Mouse (Mus musculus) right cerebral cortex, postnatal 10 days (tissue): Measurements from ENCODE around the gene Ubxn11.

ENCODE experiments used
- DNase-seq, 2 experiments: peaks; one replicate each; pipeline ENCODE4 v3.0.0; 2021; ENCODE audit warnings: low spot score in 2 of 2

Ubxn11 gene

GRCm38 (mm10) chr4:134090521-134091224, 11.7 kb upstream of the Ubxn11 start:
- no peak for DNase-seq

GRCm38 (mm10) chr4:134091225-134091529, 11.2 kb upstream of the Ubxn11 start:
- no peak for DNase-seq

DNA sequence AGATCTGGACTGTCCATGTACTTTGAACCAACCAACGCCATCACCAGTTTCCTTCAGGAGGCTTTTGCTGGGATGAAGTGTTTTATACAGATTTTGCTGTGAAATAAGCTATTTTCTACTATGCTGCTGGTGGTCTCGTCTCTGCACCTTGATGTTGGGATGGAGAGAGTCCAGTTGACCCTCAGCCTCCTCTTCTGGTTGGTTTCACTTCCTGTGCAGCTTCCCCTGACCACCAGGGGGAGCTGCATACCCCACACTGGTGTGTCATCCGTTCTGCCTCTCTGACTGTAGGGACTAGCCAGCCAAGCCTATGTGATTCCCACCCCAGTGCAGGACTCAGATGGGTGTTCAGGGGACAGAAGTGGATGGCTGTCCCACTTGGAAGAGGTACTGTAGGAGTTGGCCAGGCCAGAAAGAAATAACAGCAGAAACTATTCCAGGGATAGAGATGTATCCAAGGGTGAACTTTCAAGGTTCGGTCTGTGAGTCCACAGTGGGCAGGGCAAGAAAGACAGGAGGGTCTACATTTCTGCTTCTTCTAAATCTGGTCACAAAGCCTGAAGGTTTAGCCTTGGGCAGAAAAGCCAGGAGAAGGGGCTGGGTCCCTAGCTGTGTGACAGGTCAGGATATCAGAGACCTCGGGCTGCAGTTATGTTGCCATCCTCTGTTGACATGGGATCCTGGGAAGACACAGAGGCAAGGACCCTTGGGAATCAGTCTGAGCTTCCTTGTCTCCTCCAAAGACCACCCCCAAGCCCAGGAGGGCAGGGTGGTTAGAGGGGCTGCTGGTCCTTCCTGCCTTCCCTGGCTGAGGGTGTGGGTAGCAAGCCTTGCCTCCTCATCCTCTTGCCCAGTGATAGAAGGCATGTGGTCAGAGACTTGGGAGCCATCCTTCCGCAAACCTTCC, 9.7 kb upstream of the Ubxn11 start:
- DNase-seq = peak in 1 of 2 experiments; percentile 54

GRCm38 (mm10) chr4:134094004-134094564, 8.3 kb upstream of the Ubxn11 start:
- DNase-seq = no peak

- no peak for DNase-seq
Observed at GRCm38 (mm10) chr4:134094923-134095547, 7.3 kb upstream of the Ubxn11 start, which contains the start of gene Cd52. Gene Cd52 (minus strand): TSS chr4:134095082.

- DNase-seq = no peak
Observed at GRCm38 (mm10) chr4:134096120-134096519, 6.2 kb upstream of the Ubxn11 start.

DNA sequence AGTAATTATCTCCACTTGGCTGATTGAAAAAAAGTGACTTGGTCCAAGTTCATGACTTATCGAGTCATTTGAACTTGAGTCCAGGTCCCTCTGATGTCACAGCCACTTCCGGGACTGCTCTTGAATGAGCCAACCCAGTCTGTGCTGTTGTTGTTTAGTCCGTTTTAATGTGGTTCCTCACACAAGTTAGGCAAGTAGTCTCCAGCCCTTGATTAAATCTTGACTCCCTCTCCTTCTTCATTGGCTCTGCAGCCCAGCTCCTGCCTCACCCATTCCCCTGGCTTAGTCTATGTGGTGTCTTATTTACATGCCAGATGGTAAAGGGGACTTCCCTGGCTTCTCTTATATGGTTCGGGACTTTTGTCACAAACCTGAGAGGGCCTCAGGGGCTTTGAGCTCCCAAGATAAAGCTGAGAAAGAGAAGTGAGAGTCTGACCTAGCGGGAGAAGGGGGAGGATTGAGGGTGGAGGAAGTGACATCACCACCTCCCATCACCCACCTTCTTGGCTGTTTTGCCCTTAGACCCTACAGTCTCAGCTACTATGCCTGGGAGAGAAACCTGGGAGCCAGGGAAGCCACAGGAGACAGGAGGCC, 5.3 kb upstream of the Ubxn11 start:
- no peak for DNase-seq

DNA sequence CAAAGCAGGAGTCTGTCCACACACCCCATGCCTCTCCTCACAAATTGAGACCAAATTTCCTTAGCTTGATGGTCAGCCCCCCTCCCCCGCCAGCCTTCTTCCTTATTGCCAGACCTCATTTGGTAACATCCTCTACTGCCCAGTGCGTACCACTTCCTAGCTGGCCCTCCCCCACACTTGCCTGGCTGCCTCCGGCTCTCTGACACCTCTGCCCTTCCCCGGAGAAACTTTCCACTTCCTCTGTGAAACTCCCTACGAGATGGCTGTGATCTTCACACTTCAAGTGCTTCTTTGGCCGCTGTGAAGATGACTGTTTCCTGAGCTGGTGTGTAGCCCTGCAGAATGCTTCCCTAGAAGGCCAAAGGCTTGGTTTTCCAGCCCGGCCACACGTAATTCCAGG, 3.7 kb upstream of the Ubxn11 start:
- DNase-seq = peak; percentile 68 to 73

DNA sequence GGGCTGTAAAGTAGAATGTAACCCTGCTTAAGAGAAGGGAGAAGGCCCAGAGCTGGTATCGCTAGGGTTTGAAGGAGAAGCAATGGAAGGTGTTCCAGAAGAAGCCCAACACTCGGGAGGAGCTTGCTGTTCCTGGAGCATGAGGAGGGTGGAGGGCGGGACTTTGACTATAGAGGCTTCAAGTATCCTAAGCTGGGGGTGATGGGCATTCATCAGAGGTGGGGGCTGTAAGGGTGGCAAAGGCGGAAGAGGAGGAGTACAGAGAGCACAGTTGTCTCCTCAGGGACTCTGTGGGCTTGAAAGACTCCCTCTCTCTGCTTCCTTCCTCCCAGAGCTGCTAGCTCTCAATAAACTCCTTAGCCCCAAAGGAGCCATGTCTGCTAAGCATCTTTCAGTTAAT, 2.1 kb upstream of the Ubxn11 start:
- no peak for DNase-seq

- DNase-seq = no peak
Observed at GRCm38 (mm10) chr4:134102742-134103119, 361 bp downstream of the Ubxn11 start.

DNA sequence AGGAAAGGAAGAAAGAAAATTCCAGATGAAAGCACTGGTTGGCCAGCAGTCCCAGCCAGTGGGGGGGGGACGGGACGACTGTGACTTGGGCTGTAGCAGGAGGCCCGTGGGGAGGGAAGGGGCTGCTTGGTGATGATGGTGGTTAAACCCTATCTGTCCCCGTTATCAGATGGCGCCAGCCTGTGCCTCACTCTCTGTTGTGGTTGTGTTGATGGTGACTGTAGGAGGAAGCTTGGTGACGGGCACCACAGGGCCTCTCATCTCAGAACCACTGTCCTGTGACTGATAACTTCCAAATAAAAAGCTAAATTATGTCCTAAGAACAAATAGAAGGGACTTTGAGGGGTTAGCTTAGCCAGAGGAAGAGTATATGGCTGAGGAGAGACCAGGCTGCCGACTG, 3.7 kb downstream of the Ubxn11 start:
- no peak for DNase-seq

GRCm38 (mm10) chr4:134107730-134108129, 5.4 kb downstream of the Ubxn11 start:
- no peak for DNase-seq

DNA sequence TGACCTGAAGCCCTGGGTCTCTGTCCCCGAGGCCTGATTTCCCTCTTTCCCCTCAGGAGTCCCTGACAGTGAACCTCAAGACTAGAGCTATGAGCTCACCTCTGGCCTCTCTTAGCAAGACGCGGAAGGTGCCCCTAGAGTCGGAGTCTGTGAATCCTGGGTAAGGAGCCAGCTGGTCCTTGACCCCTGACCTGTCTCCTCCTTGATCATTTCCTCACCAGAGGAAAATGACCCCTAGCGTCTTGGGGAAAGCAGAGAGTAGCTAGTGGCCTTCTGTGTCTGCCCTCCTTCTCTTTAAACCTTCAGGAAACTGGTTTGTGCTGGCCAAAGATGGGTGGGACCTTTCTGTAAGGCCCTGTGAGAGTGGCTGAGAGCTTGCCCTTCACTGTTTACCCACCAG, 5.8 kb downstream of the Ubxn11 start:
- no peak for DNase-seq

GRCm38 (mm10) chr4:134110653-134111052, 8.3 kb downstream of the Ubxn11 start:
- DNase-seq = no peak

DNA sequence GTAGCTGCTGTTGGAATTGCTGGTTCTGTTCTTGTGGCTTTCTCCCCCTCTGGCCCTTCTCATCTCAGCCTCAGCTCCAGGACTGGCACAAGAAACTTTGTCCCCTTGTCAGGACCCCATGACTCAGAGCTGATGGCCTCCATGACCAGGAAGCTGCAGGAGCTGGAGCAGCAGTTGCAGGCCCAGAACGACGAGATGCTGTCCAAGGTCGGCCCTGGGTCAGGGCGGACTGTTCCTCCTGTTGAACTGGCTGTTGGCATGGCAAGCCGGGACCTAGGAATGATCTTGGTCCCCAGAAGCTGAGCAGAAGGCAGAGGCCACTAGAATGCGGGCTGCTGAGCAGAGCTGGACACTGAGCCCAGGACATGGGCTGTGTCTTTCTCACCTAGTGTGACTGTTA, 10.0 kb downstream of the Ubxn11 start:
- no peak for DNase-seq

- no peak for DNase-seq
Observed at GRCm38 (mm10) chr4:134113356-134113994, 11.1 kb downstream of the Ubxn11 start.

DNA sequence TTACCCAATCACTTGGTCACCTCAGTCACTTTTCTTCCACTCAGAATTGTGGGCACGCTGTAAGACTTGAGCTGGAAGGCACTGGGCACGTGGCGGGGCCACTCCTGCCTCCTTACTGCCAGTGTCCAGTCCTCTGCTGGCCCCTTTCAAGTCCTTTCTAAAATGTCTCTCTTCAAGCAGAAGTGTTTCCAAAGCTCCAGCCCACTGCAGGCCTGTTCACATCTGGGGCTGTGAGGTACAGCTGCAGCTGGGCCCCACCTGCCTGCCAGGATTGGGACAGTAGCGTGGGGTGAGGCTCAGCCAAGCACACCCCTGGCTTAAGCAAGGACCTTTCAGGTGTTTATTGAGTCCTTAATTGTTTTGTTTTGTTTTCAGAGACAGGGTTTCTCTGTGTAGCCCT, 11.7 kb downstream of the Ubxn11 start:
- DNase-seq = no peak

GRCm38 (mm10) chr4:134115215-134116144, 13.1 kb downstream of the Ubxn11 start:
- no peak for DNase-seq

DNA sequence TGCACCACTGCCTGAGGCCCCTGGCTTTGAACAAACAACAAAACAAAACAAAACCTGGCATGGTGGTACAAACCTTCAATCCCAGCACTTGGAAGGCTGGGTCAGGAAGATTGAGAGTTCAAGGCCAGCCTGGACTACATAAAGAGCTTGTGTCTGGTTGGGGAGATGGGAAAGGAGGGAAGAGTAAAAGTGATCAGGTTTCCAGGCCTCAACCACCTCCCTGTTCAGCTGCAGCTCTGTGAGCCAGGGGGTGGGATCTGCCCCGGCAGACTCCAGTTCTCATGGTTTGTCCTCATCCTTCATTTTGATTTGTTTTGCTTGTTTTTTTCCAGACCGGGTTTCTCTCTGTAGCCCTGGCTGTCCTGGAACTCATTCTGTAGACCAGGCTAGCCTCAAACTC, 14.1 kb downstream of the Ubxn11 start:
- no peak for DNase-seq

DNA sequence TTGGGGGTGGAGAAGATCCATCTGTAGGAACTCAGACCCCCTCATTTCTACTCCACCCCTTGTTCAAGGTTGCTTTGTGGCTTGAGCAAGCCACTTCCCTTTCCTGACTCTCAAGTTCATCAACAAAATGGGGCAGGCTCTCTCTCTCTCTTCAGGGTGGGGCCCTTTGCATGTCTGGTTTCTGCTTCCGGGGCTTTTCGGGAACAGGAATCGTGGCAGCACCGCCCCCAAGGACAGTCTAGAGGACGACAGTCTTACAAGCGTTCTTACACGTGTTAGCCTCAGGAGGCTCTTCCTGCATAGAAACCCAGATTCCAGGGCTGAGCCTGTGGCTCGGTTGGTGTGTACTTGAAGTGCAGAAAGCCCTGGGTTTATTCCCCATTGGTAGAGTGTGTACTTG, 14.6 kb downstream of the Ubxn11 start:
- no peak for DNase-seq
